Mouse (Mus musculus) layer of hippocampus, adult 18-20 months (tissue): ENCODE results near the gene Mrps24. TPM values are rescaled to one million over a fixed set of nuclear protein-coding genes. Genes with fewer than 3 reads are reported as not detected.

Experiments used
- DNase-seq, 2 experiments: peaks; one replicate each; pipeline ENCODE4 v3.0.0; 2022; ENCODE audit warnings: low spot score in 2 of 2
- long read RNA-seq: library from polyadenylated mRNA; stranded (forward); transcript quantifications from one replicate; pipeline ENCODE4 v2.0.0, GENCODE M21; 2021
- total RNA-seq, 2 experiments: library from RNA; stranded (reverse); gene quantifications; 2 replicates each; pipeline ENCODE4 v1.2.3; 2021

Mrps24 gene
- 10 to 100 TPM; 65.6 to 69.6 TPM for total RNA-seq
- long read RNA-seq, transcript Mrps24-205 (4 exons, 995 nt), result major isoform, 32 of 47 reads
- long read RNA-seq, partial matches to known transcripts, result 0 of 47 reads
- long read RNA-seq, other reads (novel, unspliced or antisense), result 5 of 47 reads

DNA sequence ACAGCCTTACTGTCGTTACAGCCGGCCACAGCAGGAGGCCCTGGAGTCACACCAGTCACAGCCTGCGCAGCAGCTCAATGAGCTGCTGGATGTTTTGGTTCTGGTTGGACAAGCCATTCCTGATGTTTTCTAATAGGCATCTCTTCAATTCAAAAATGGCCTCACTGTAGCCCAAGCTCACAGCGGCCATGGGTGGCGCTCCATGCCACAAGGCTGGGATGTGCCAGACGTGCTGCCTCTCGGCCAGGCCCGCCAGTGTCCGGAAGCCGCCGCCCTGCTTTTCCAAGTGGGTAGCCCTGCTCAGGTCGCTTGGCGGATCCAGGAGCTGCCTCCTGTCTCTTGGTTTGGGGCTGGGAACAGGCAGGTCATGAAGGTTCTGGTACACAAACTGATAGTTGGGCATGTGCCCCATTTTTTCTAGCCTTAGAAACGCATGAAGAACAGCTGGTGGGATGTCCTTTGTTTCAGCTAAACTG is at the start of gene Mrps24:
Gene Mrps24 (minus strand): TSS at position 51 of the 476 bp plus-strand sequence.
- no peak for DNase-seq

DNA sequence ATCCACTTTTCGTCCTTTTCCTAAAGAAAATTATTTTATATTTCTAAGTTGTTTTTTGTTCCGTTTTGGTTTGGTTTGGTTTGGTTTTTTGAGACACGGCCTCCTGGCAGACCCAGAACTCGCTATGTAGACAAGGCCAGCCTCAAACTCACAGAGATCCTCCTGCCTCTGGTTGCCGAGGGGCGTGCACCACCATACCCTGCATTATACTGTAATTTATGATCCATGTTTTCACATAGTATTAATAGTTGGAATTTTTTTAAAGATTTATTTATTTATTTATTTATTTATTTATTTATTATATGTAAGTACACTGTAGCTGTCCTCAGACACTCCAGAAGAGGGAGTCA is 47.1 kb upstream of the Mrps24 start:
- no peak for DNase-seq

DNA sequence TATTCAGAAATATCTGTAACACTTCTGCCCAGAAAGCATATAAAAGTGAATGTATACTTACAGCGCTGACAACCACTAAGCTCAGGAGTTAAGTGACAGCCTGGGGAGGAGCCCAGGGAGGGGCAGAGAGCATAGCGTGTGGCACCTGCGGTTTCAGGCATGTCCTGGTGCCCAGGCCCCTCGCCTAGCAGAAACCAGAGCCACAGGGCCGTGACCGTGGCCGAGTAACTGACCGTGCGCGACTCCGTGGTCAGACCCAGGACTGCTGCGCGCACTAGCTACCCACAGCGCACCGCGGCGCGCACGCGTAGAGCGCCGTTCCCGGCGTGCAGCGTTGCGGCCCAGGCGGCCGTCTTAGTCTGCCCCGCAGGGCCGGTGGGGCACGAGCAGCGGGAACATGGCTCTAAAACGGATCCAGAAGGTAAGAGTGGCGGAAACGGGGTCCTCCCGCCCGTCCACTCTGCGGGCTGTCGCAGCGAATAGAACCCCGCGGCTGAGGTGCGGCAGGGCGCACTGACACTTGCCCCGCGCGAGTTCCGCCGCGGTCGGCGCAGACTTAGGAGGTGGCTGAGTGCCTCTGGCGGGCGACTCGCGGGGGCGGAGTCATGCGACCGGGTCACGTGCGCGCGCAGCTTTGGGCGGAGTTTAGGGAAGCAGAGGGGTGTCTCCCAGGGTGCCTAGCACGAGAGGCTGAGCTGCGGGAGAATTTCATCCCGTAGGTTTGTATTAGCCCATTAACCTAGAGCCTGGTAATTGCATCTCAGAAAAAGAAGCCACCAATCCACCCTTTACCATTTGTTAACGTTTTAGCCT is 46.5 kb upstream of the Mrps24 start, which contains the start of gene Urgcp:
Gene Urgcp (minus strand): TSS at position 557 of the 813 bp plus-strand sequence.
- peak; percentile 87 to 92 for DNase-seq

DNA sequence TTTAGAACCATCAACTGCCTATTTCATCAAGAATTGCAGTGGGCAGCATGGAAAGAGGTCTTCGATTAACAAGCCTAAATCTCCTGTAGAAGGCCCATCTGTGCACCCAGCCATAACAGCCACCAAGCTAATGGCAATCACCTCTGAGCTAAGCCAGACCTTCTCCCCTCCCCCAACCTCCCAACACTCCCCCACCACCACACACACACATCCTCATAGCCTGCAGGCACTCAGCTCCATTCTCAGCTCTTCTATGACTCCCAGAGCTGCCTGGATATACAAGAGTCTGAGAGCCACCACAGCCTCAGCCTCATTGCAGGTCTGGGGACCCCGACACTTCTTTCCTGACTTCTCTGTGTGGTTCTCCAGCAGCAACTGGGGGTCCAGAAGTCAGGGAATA is 38.3 kb upstream of the Mrps24 start:
- DNase-seq, result no peak

DNA sequence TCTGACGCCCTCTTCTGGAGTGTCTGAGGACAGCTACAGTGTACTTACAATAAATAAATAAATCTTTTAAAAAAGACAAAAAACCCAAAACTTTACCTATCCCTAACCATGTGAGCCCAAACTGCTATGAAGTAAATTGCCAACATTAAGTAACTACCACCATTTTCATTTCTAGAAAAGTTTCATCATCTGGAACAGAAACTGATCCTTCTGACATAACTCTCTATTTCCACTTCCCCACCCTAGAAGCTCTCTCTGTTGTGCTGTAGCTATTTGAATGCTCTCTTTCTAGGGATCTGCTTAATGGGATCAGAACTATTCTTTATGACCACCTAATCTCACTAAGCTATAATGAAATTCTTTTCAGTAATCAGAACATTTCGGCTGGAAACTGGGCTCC is 29.5 kb upstream of the Mrps24 start:
- DNase-seq, result no peak

- DNase-seq, result no peak
These were observed 26.6 kb upstream of the Mrps24 start for GRCm38 (mm10) chr11:5742106-5742505.

DNA sequence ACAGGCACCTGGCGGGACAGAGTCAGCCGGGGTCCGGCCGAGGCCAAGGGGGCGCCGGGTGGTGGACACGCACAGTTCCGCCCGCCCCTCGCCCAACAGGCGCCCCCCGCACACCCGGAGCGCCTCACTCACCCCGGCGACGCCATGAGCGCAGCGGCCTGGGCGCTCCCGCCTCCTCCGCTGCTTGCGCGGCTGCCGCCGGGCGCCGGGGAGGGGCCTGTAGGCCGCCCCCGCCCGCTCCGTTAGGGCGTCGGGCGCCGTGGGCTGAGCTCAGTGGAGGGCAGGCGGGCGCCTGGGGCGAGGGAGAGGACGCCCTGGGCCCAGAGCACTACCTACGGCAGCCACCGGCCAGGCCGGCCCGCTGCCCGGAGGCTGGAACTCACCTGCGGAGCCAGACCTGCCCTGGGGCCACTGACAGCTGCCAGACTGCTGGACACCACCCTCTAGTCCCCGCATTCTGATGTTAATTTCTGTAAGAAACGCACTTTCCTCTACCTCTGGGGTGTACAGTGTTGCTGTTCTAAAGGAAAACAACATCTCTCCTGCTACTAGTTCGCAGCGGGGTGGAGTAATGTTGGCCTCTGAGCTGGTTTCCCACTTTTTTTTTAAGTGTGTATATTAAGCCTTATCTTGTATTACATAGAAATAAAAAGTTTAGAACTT is 25.6 kb upstream of the Mrps24 start:
- peak; percentile 71 to 79 for DNase-seq

DNA sequence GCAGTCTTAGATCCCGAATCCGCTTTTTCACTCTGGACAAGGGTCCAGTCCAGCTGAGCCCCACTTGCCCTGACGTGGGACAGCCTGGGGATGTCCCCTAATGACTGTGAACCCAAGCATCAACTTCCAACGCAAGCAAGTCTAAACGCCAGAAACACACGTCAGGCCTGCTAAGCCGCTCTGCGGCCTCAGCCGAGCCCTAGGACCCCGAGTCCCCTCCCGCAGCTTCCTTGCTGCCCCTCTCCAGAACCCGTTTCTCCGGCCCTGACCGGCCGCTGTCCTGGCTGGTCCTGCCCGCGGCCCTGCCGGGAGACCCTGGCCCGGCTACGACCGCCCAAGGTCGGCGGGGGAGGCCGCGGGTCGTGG is 25.1 kb upstream of the Mrps24 start:
- no peak for DNase-seq

- no peak for DNase-seq
These were observed 24.4 kb upstream of the Mrps24 start for GRCm38 (mm10) chr11:5739846-5740245.

GRCm38 (mm10) chr11:5738888-5739632 is 23.6 kb upstream of the Mrps24 start:
- DNase-seq, result no peak

- DNase-seq, result no peak
These were observed 21.7 kb upstream of the Mrps24 start for GRCm38 (mm10) chr11:5737137-5737536.

DNA sequence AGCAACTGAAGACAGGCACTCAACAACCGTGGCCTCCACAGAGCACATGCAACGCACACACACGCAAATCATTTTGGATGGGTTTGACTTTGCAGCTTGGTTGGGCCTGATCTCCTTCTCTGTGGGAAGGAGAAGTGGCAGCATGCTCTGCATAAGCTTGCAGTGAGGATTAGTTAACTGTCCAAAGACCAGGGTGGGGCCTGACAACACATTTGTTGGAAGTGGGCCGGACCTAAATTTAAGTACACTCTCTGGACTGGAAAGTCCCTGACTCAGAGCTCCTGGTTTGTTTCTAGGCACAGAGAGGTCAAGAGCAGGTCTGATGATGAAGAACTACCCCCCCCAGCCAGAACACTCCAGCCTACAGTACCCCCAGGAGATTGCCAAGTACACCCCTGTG is 18.8 kb upstream of the Mrps24 start:
- DNase-seq, result no peak

- no peak for DNase-seq
These were observed 16.9 kb upstream of the Mrps24 start for GRCm38 (mm10) chr11:5732401-5732800.

DNA sequence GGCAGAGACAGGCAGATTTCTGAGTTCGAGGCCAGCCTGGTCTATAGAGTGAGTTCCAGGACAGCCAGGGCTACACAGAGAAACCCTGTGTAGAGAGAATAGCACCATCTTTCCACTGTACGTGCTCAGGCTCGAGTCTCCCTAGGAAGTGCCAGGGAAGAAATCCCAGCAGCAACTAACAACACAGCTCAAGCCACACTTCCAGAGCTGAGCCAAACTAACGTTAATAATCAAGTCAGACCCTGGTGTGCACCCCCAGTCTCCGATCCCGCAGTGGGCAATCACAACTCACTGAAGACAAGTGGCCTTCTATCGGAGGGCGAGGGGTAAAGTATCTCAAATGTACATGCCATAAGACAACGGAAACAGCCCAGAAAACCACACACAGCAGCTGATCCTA is 14.1 kb upstream of the Mrps24 start:
- no peak for DNase-seq

DNA sequence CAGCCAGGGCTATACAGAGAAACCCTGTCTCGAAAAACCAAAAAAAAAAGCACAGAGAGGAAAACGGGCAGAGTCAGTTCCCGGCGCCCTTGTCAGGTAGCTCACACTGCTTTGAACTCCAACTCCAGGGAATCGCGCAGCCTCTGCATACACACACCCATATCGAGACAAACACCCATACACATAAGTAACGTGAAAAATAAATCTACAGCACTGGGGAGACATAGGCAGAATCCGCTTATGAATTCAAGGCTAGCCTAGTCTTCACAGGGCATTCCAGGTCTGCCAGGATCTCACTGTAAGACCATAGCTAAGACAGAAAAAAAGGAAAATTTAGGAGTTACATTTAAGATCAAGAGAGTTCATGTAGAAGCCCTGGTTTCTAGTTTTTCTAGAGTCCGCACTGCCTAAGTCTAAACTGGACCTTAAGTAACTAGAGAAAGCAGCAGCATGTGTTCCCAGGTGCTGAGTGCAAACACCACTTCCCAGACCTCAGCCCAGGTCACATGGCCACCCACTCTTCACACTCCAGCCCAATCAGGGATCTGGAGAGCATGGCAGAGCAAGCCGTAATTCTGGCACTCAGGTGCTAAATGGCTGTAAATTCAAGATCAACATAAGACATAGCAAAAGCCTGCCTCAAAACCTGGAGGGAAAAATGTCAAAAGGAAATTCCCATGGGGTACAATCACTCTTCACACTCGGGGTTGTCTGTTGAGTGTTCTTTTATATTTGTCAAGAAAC is 3.3 kb upstream of the Mrps24 start:
- no peak for DNase-seq

DNA sequence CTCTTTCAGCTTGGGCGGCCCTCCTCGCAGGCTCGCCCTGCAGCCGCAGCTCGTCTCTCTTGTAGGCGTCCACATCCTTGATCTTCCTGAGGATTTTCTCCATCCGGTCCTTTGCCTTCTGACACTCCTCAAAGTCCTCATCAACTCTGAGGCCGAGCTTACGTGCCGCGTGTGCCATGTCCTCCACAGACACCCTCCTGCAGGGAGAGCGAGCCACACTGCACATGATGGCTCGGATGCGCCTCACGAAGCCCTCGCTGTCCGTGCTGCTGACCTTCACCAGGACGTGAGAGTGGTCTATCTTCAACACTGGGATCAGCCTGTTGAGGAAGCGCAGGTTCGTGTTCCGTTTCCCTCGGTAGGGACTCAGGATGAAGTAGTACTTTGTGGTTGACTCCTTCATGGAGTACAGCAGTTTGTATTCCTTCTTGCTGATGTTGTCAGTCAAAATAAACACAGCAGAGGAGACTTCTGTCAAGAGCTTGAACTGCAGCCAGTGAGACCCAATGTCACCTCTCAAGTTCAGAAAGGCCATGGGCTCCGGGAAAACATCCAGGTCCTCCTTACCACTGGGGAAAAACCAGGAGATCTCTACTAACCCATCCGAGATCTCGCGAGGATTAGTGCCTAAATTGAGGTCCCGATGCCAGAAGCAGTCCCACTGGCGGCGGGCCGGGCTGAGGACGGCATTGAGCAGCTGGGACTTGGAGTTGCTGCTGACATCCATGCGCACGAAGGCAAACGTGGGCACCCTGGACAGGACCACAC is 1.6 kb upstream of the Mrps24 start:
- no peak for DNase-seq

GRCm38 (mm10) chr11:5716246-5716645 is 766 bp upstream of the Mrps24 start:
- no peak for DNase-seq

- no peak for DNase-seq
These were observed 301 bp downstream of the Mrps24 start for GRCm38 (mm10) chr11:5715179-5715578.

DNA sequence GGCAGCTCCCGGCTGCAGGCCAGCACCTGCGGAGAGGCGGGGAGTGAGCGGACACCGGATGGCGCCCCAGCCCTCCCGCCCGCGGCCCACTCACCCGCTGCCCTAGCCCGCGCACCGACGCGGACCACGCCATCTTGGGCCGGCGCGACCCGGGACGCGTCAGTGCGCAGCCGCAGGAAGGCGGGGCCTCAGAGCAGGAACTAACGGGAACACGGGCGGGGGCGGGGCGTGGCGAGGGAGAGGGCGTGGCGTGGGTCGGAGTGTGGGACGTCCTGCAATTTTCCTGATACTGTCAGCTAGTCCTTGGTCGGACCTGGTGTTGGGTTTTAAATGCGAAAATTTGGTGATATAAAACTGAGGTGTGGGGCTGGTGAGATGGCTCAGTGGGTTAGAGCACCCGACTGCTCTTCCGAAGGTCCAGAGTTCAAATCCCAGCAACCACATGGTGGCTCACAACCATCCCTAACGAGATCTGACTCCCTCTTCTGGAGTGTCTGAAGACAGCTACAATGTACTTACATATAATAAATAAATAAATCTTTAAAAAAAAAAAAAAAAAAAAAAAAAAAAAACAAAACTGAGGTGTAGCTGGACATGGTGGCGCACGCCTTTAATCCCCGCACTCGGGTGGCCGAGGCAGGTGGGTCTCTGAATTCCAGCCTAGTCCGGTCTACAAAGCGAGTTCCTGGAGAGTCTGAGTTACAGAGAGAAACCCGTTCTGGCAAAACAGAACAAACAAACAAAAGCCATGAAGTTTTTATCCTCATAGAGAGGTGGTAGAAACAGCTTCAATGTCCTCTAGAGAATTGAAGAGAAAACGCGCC is 7.7 kb downstream of the Mrps24 start:
- DNase-seq, result peak; percentile 73 to 86
